Mouse (Mus musculus) heart, embryonic 11.5 days (tissue): ENCODE measurements around the gene Pou2f3. TPM values are rescaled to one million over a fixed set of nuclear protein-coding genes. Genes with fewer than 3 reads are reported as not detected.

ENCODE experiments used
- ATAC-seq: fragments of 200-750 bp; cut with Nextera tagmentation; replicated peaks from 2 replicates; pipeline ENCODE4 v1.8.0; 2017; ENCODE audit warnings: moderate library complexity; ENCODE audit not compliant: insufficient number of reproducible peaks, low FRiP score, low TSS enrichment
- H3K27ac ChIP-seq: fragments of 300-500 bp; sonication (generic); 2 replicates; pipeline ENCODE4 v1.5.1; 2014; ENCODE audit warnings: mild to moderate bottlenecking, low read depth, low read length
- H3K27me3 ChIP-seq: fragments of 300-500 bp; sonication (generic); 2 replicates; pipeline ENCODE4 v1.6.1; 2014; ENCODE audit warnings: mild to moderate bottlenecking, low read length, mixed read lengths; ENCODE audit not compliant: control insufficient read depth, insufficient read depth
- H3K36me3 ChIP-seq: fragments of 300-500 bp; sonication (generic); 2 replicates; pipeline ENCODE4 v1.6.1; 2014; ENCODE audit warnings: mild to moderate bottlenecking, low read length, moderate library complexity, mixed read lengths; ENCODE audit not compliant: control insufficient read depth, insufficient read depth
- H3K4me1 ChIP-seq: fragments of 300-500 bp; sonication (generic); 2 replicates; pipeline ENCODE4 v1.6.1; 2014; ENCODE audit warnings: low read length; ENCODE audit not compliant: control insufficient read depth, insufficient read depth
- H3K4me2 ChIP-seq: fragments of 300-500 bp; sonication (generic); 2 replicates; pipeline ENCODE4 v1.6.1; 2014; ENCODE audit warnings: mild to moderate bottlenecking, moderate library complexity
- H3K4me3 ChIP-seq: fragments of 300-500 bp; sonication (generic); 2 replicates; pipeline ENCODE4 v1.5.1; 2014; ENCODE audit warnings: low read depth, low read length
- H3K9ac ChIP-seq: fragments of 300-500 bp; sonication (generic); 2 replicates; pipeline ENCODE4 v1.6.1; 2014; ENCODE audit warnings: mild to moderate bottlenecking, low read depth, low read length, moderate library complexity
- H3K9me3 ChIP-seq: fragments of 300-500 bp; sonication (generic); replicated peaks from 2 replicates; pipeline ENCODE4 v1.6.1; 2016; ENCODE audit warnings: low read length; ENCODE audit not compliant: control insufficient read depth
- WGBS: fragments of 180-500 bp; shearing (Covaris S2); extraction: QIAGEN DNeasy Blood & Tissue Kit; methylation state at CpG from one replicate; pipeline ENCODE4 v1.1.7; 2014; ENCODE audit not compliant: insufficient replicate concordance; 5-methylcytosine and 5-hydroxymethylcytosine counted together
- polyA plus RNA-seq: library from polyadenylated mRNA; unstranded; fragments of >200 nt; fragmentation: Nextera tagmentation; extraction: Ambion mirVana; gene quantifications from 2 replicates; pipeline ENCODE4 v1.2.1, GENCODE M21; 2014

Pou2f3 gene
- polyA plus RNA-seq, 1 experiment from 2014 or later, result not detected

- ATAC-seq, result no peak
- Histone ChIP-seq H3K27ac (no peak overlapping the region), H3K9me3 (no peaks in the 10 kb centered on the region), H3K4me2 (peak overlapping the region; percentile 64), H3K36me3 (no peaks in the 10 kb centered on the region; the same call in 1 of the 2 replicates), H3K4me1 (peaks cover 13% of the 10 kb centered on the region; the same call in 1 of the 2 replicates), H3K4me3 (peak overlapping the region; percentile 31), H3K9ac (no peak overlapping the region), H3K27me3 (peaks cover 54% of the 10 kb centered on the region)
- WGBS, result 4% methylated on average over 15 of the region's 15 CpGs
Observed at GRCm38 (mm10) chr9:43206022-43206390, 4.2 kb downstream of the Pou2f3 start.

GRCm38 (mm10) chr9:43205343-43206021 is 4.7 kb downstream of the Pou2f3 start:
- H3K27ac ChIP-seq, result no peak overlapping the region
- H3K36me3 ChIP-seq, result no peaks in the 10 kb centered on the region; the same call in 1 of the 2 replicates
- no peak for ATAC-seq
- H3K9ac ChIP-seq, result 0 out of 2 replicates have a peak overlapping the region, but pooled peaks have one; percentile 18
- no peaks in the 10 kb centered on the region for H3K9me3 ChIP-seq
- H3K4me1 ChIP-seq, result peaks cover 8% of the 10 kb centered on the region; the same call in 1 of the 2 replicates
- H3K4me3 ChIP-seq, result peak overlapping the region; percentile 31
- H3K27me3 ChIP-seq, result peaks cover 59% of the 10 kb centered on the region
- H3K4me2 ChIP-seq, result peak overlapping the region; percentile 64
- 3% methylated on average over 39 of the region's 41 CpGs for WGBS

GRCm38 (mm10) chr9:43200212-43200611 is 10.0 kb downstream of the Pou2f3 start:
- H3K4me2 ChIP-seq, result peak overlapping the region; percentile 32; the same call in 1 of the 2 replicates
- H3K4me1 ChIP-seq, result no peaks in the 10 kb centered on the region; the same call in 1 of the 2 replicates
- H3K27me3 ChIP-seq, result peaks cover 61% of the 10 kb centered on the region
- H3K36me3 ChIP-seq, result no peaks in the 10 kb centered on the region; the same call in 1 of the 2 replicates
- no peak overlapping the region for H3K9ac ChIP-seq
- no peak overlapping the region for H3K27ac ChIP-seq
- no peak for ATAC-seq
- no peaks in the 10 kb centered on the region for H3K9me3 ChIP-seq
- 2% methylated on average over 5 of the region's 5 CpGs for WGBS
- H3K4me3 ChIP-seq, result no peak overlapping the region

- no peaks in the 10 kb centered on the region for H3K4me1 ChIP-seq
- H3K36me3 ChIP-seq, result no peaks in the 10 kb centered on the region
- ATAC-seq, result no peak
- no peak overlapping the region for H3K27ac ChIP-seq
- H3K4me2 ChIP-seq, result no peak overlapping the region
- WGBS, result 14% methylated on average over 9 of the region's 9 CpGs
- H3K9me3 ChIP-seq, result no peaks in the 10 kb centered on the region
- H3K9ac ChIP-seq, result no peak overlapping the region
- H3K27me3 ChIP-seq, result peaks cover 19% of the 10 kb centered on the region
- H3K4me3 ChIP-seq, result no peak overlapping the region
Observed at GRCm38 (mm10) chr9:43194001-43194400, 16.2 kb downstream of the Pou2f3 start.

- H3K9ac ChIP-seq, result no peak overlapping the region
- no peak overlapping the region for H3K4me2 ChIP-seq
- no peak overlapping the region for H3K27ac ChIP-seq
- H3K4me3 ChIP-seq, result no peak overlapping the region
- no peaks in the 10 kb centered on the region for H3K4me1 ChIP-seq
- no peak for ATAC-seq
- H3K27me3 ChIP-seq, result peaks cover 17% of the 10 kb centered on the region; the same call in 1 of the 2 replicates
- H3K36me3 ChIP-seq, result no peaks in the 10 kb centered on the region
- H3K9me3 ChIP-seq, result no peaks in the 10 kb centered on the region
- WGBS, result 46% methylated on average over 4 of the region's 4 CpGs
Observed at GRCm38 (mm10) chr9:43191561-43191960, 18.6 kb downstream of the Pou2f3 start.

- Histone ChIP-seq H3K9me3 (no peaks in the 10 kb centered on the region), H3K4me1 (no peaks in the 10 kb centered on the region), H3K4me2 (no peak overlapping the region), H3K27ac (no peak overlapping the region), H3K36me3 (no peaks in the 10 kb centered on the region), H3K4me3 (no peak overlapping the region), H3K27me3 (peaks cover 12% of the 10 kb centered on the region; the same call in 1 of the 2 replicates), H3K9ac (no peak overlapping the region)
- no peak for ATAC-seq
- 50% methylated on average over 3 of the region's 3 CpGs for WGBS
Observed at GRCm38 (mm10) chr9:43189021-43189356, 21.2 kb downstream of the Pou2f3 start.

GRCm38 (mm10) chr9:43188309-43189020 is 21.7 kb downstream of the Pou2f3 start:
- 67% methylated on average over 12 of the region's 12 CpGs for WGBS
- no peaks in the 10 kb centered on the region for H3K36me3 ChIP-seq
- H3K9ac ChIP-seq, result no peak overlapping the region
- no peaks in the 10 kb centered on the region for H3K4me1 ChIP-seq
- H3K27me3 ChIP-seq, result 0 out of 2 replicates have a peak, but pooled peaks cover 7% of the 10 kb centered on the region
- no peak for ATAC-seq
- H3K4me2 ChIP-seq, result no peak overlapping the region
- H3K27ac ChIP-seq, result no peak overlapping the region
- no peaks in the 10 kb centered on the region for H3K9me3 ChIP-seq
- no peak overlapping the region for H3K4me3 ChIP-seq

- no peaks in the 10 kb centered on the region for H3K36me3 ChIP-seq
- no peak overlapping the region for H3K9ac ChIP-seq
- no peak overlapping the region for H3K4me2 ChIP-seq
- 33% methylated on average over 5 of the region's 5 CpGs for WGBS
- ATAC-seq, result no peak; the same call in 1 of the 2 replicates
- no peak overlapping the region for H3K27ac ChIP-seq
- H3K9me3 ChIP-seq, result no peaks in the 10 kb centered on the region
- H3K4me1 ChIP-seq, result peaks cover 4% of the 10 kb centered on the region; the same call in 1 of the 2 replicates
- H3K4me3 ChIP-seq, result no peak overlapping the region
- H3K27me3 ChIP-seq, result no peaks in the 10 kb centered on the region
Observed at GRCm38 (mm10) chr9:43179614-43180013, 30.6 kb downstream of the Pou2f3 start.
